Mouse (Mus musculus) intestine, embryonic 15.5 days (tissue): ENCODE measurements at regions not wholly inside any gene's neighbourhood (a gene's known extent, or its start where the extent isn't known, plus 50 kb on each side); places are given as distances from the start of the nearest gene placed in this dataset.

ENCODE experiments used
- ATAC-seq: fragments of 200-750 bp; cut with Nextera tagmentation; 2 replicates; pipeline ENCODE4 v1.8.0; 2017; ENCODE audit warnings: moderate TSS enrichment, moderate library complexity
- H3K27ac ChIP-seq: fragments of 300-500 bp; sonication (generic); 2 replicates; pipeline ENCODE4 v1.5.1; 2015; ENCODE audit warnings: mild to moderate bottlenecking, inconsistent platforms
- H3K27me3 ChIP-seq: fragments of 300-500 bp; sonication (generic); replicated peaks from 2 replicates; pipeline ENCODE4 v1.6.1; 2015; ENCODE audit warnings: inconsistent platforms
- H3K36me3 ChIP-seq: fragments of 300-500 bp; sonication (generic); 2 replicates; pipeline ENCODE4 v1.6.1; 2015; ENCODE audit warnings: inconsistent platforms
- H3K4me1 ChIP-seq: fragments of 300-500 bp; sonication (generic); replicated peaks from 2 replicates; pipeline ENCODE4 v1.6.1; 2015; ENCODE audit warnings: inconsistent platforms
- H3K4me2 ChIP-seq: fragments of 300-500 bp; sonication (generic); replicated peaks from 2 replicates; pipeline ENCODE4 v1.6.1; 2015; ENCODE audit warnings: mild to moderate bottlenecking, inconsistent platforms
- H3K4me3 ChIP-seq: fragments of 300-500 bp; sonication (generic); replicated peaks from 2 replicates; pipeline ENCODE4 v1.5.1; 2015; ENCODE audit warnings: inconsistent platforms
- H3K9ac ChIP-seq: fragments of 300-500 bp; sonication (generic); 2 replicates; pipeline ENCODE4 v1.6.1; 2015; ENCODE audit warnings: inconsistent platforms
- H3K9me3 ChIP-seq: fragments of 300-500 bp; sonication (generic); 2 replicates; pipeline ENCODE4 v1.6.1; 2016; ENCODE audit warnings: inconsistent platforms
- WGBS: fragments of 180-500 bp; shearing (Covaris S2); methylation state at CpG from one replicate; pipeline ENCODE4 v1.1.7; 2015; 5-methylcytosine and 5-hydroxymethylcytosine counted together

- H3K9ac ChIP-seq: no peak overlapping the region
- H3K27me3 ChIP-seq: no peaks in the 10 kb centered on the region
- peak; percentile 30; the same call in 1 of the 2 replicates for ATAC-seq
- no peaks in the 10 kb centered on the region for H3K4me1 ChIP-seq
- H3K4me3 ChIP-seq: no peak overlapping the region
- no peak overlapping the region for H3K4me2 ChIP-seq
- no peaks in the 10 kb centered on the region for H3K9me3 ChIP-seq
- WGBS: 54% methylated on average over 4 of the region's 4 CpGs
- H3K27ac ChIP-seq: peak overlapping the region; percentile 87
- H3K36me3 ChIP-seq: no peaks in the 10 kb centered on the region
Measured at GRCm38 (mm10) chr13:60488884-60489265, 112.9 kb upstream of the Dapk1 start.

- Histone ChIP-seq H3K4me2 (no peak overlapping the region), H3K4me1 (no peaks in the 10 kb centered on the region), H3K9me3 (no peaks in the 10 kb centered on the region), H3K9ac (no peak overlapping the region), H3K4me3 (no peak overlapping the region), H3K27ac (no peak overlapping the region), H3K36me3 (no peaks in the 10 kb centered on the region), H3K27me3 (no peaks in the 10 kb centered on the region)
- ATAC-seq: no peak
- 55% methylated on average over 16 of the region's 16 CpGs for WGBS
Measured at GRCm38 (mm10) chr13:60491948-60492464, 109.7 kb upstream of the Dapk1 start.

- WGBS: 68% methylated on average over 5 of the region's 5 CpGs
- no peak for ATAC-seq
Measured at GRCm38 (mm10) chr13:60493836-60494235, 107.9 kb upstream of the Dapk1 start.

GRCm38 (mm10) chr13:60497714-60498400, 103.9 kb upstream of the Dapk1 start:
- H3K4me3 ChIP-seq: no peak overlapping the region
- no peaks in the 10 kb centered on the region for H3K4me1 ChIP-seq
- H3K27ac ChIP-seq: no peak overlapping the region
- H3K36me3 ChIP-seq: no peaks in the 10 kb centered on the region
- H3K9ac ChIP-seq: no peak overlapping the region
- peak overlapping the region; percentile 16; the same call in 1 of the 2 replicates for H3K4me2 ChIP-seq
- H3K27me3 ChIP-seq: no peaks in the 10 kb centered on the region
- peak; percentile 34 for ATAC-seq
- 19% methylated on average over 18 of the region's 18 CpGs for WGBS
- no peaks in the 10 kb centered on the region for H3K9me3 ChIP-seq

More at GRCm38 (mm10) chr13:60493836-60494235, 107.9 kb upstream of the Dapk1 start:
- H3K9ac ChIP-seq: no peak overlapping the region
- no peaks in the 10 kb centered on the region for H3K4me1 ChIP-seq
- no peak overlapping the region for H3K4me2 ChIP-seq
- H3K27ac ChIP-seq: no peak overlapping the region
- H3K36me3 ChIP-seq: no peaks in the 10 kb centered on the region
- no peaks in the 10 kb centered on the region for H3K27me3 ChIP-seq
- no peaks in the 10 kb centered on the region for H3K9me3 ChIP-seq
- H3K4me3 ChIP-seq: no peak overlapping the region

GRCm38 (mm10) chr13:60504196-60504595, 97.6 kb upstream of the Dapk1 start:
- Histone ChIP-seq H3K27me3 (no peaks in the 10 kb centered on the region), H3K36me3 (no peaks in the 10 kb centered on the region), H3K9ac (no peak overlapping the region), H3K4me3 (no peak overlapping the region), H3K9me3 (no peaks in the 10 kb centered on the region), H3K4me1 (no peaks in the 10 kb centered on the region), H3K4me2 (no peak overlapping the region), H3K27ac (no peak overlapping the region)
- 66% methylated on average over 2 of the region's 2 CpGs for WGBS
- no peak for ATAC-seq

- Histone ChIP-seq H3K4me3 (no peak overlapping the region), H3K36me3 (no peaks in the 10 kb centered on the region), H3K4me2 (no peak overlapping the region), H3K9me3 (no peaks in the 10 kb centered on the region), H3K4me1 (no peaks in the 10 kb centered on the region), H3K27me3 (no peaks in the 10 kb centered on the region), H3K9ac (no peak overlapping the region), H3K27ac (no peak overlapping the region)
- 38% methylated on average over 3 of the region's 3 CpGs for WGBS
- no peak for ATAC-seq
Measured at GRCm38 (mm10) chr13:60507611-60508010, 94.1 kb upstream of the Dapk1 start.

GRCm38 (mm10) chr13:60508054-60508453, 93.7 kb upstream of the Dapk1 start:
- H3K36me3 ChIP-seq: no peaks in the 10 kb centered on the region
- H3K27me3 ChIP-seq: no peaks in the 10 kb centered on the region
- WGBS: 46% methylated on average over 4 of the region's 4 CpGs
- no peak overlapping the region for H3K27ac ChIP-seq
- no peak overlapping the region for H3K4me2 ChIP-seq
- ATAC-seq: no peak
- H3K9me3 ChIP-seq: no peaks in the 10 kb centered on the region
- H3K4me1 ChIP-seq: no peaks in the 10 kb centered on the region
- no peak overlapping the region for H3K9ac ChIP-seq
- H3K4me3 ChIP-seq: no peak overlapping the region

GRCm38 (mm10) chr13:60508856-60509255, 92.9 kb upstream of the Dapk1 start:
- no peaks in the 10 kb centered on the region for H3K4me1 ChIP-seq
- H3K4me3 ChIP-seq: no peak overlapping the region
- ATAC-seq: no peak
- H3K36me3 ChIP-seq: no peaks in the 10 kb centered on the region
- no peak overlapping the region for H3K4me2 ChIP-seq
- no peaks in the 10 kb centered on the region for H3K27me3 ChIP-seq
- 77% methylated on average over 5 of the region's 5 CpGs for WGBS
- no peak overlapping the region for H3K9ac ChIP-seq
- no peaks in the 10 kb centered on the region for H3K9me3 ChIP-seq
- no peak overlapping the region for H3K27ac ChIP-seq

GRCm38 (mm10) chr13:60511101-60511500, 90.6 kb upstream of the Dapk1 start:
- Histone ChIP-seq H3K9me3 (no peaks in the 10 kb centered on the region), H3K27ac (no peak overlapping the region), H3K4me2 (no peak overlapping the region), H3K4me1 (no peaks in the 10 kb centered on the region), H3K4me3 (no peak overlapping the region), H3K9ac (no peak overlapping the region), H3K27me3 (no peaks in the 10 kb centered on the region), H3K36me3 (no peaks in the 10 kb centered on the region)
- ATAC-seq: no peak
- 95% methylated on average over 7 of the region's 7 CpGs for WGBS

- ATAC-seq: no peak
- 87% methylated on average over 8 of the region's 8 CpGs for WGBS
- H3K27ac ChIP-seq: no peak overlapping the region
Measured at GRCm38 (mm10) chr13:60511628-60512027, 90.1 kb upstream of the Dapk1 start.

GRCm38 (mm10) chr13:60513756-60514155, 88.0 kb upstream of the Dapk1 start:
- H3K4me3 ChIP-seq: no peak overlapping the region
- no peak overlapping the region for H3K27ac ChIP-seq
- no peak overlapping the region for H3K4me2 ChIP-seq
- ATAC-seq: no peak
- no peak overlapping the region for H3K9ac ChIP-seq
- H3K9me3 ChIP-seq: no peaks in the 10 kb centered on the region
- H3K27me3 ChIP-seq: no peaks in the 10 kb centered on the region
- no peaks in the 10 kb centered on the region for H3K4me1 ChIP-seq
- no peaks in the 10 kb centered on the region for H3K36me3 ChIP-seq
- 73% methylated on average over 7 of the region's 7 CpGs for WGBS

More at GRCm38 (mm10) chr13:60511628-60512027, 90.1 kb upstream of the Dapk1 start:
- Histone ChIP-seq H3K9me3 (no peaks in the 10 kb centered on the region), H3K27me3 (no peaks in the 10 kb centered on the region), H3K36me3 (no peaks in the 10 kb centered on the region), H3K4me1 (no peaks in the 10 kb centered on the region), H3K4me3 (no peak overlapping the region), H3K9ac (no peak overlapping the region), H3K4me2 (no peak overlapping the region)

- no peak overlapping the region for H3K27ac ChIP-seq
- no peaks in the 10 kb centered on the region for H3K4me1 ChIP-seq
- no peak for ATAC-seq
- H3K9ac ChIP-seq: no peak overlapping the region
- no peaks in the 10 kb centered on the region for H3K9me3 ChIP-seq
- H3K4me3 ChIP-seq: no peak overlapping the region
- no peak overlapping the region for H3K4me2 ChIP-seq
- 53% methylated on average over 9 of the region's 9 CpGs for WGBS
- H3K36me3 ChIP-seq: no peaks in the 10 kb centered on the region
- H3K27me3 ChIP-seq: no peaks in the 10 kb centered on the region
Measured at GRCm38 (mm10) chr13:60514806-60515205, 86.9 kb upstream of the Dapk1 start.

GRCm38 (mm10) chr13:60518010-60518409, 83.7 kb upstream of the Dapk1 start:
- 78% methylated on average over 2 of the region's 2 CpGs for WGBS
- H3K36me3 ChIP-seq: no peaks in the 10 kb centered on the region
- H3K4me2 ChIP-seq: no peak overlapping the region
- no peak overlapping the region for H3K27ac ChIP-seq
- H3K27me3 ChIP-seq: no peaks in the 10 kb centered on the region
- H3K9ac ChIP-seq: no peak overlapping the region
- no peak overlapping the region for H3K4me3 ChIP-seq
- H3K9me3 ChIP-seq: no peaks in the 10 kb centered on the region
- no peak for ATAC-seq
- H3K4me1 ChIP-seq: no peaks in the 10 kb centered on the region
